Mouse (Mus musculus) layer of hippocampus, adult 9-10 months (tissue): ENCODE results near the gene Rdx.
"Not testable (repeated sequence)": the region's sequence is repeated elsewhere in the genome, so short reads cannot be mapped to it uniquely, and the experiment has no call there.

Experiments used
- DNase-seq: peaks from one replicate; pipeline ENCODE4 v3.0.0; 2022; ENCODE audit warnings: low spot score

Rdx gene

DNA sequence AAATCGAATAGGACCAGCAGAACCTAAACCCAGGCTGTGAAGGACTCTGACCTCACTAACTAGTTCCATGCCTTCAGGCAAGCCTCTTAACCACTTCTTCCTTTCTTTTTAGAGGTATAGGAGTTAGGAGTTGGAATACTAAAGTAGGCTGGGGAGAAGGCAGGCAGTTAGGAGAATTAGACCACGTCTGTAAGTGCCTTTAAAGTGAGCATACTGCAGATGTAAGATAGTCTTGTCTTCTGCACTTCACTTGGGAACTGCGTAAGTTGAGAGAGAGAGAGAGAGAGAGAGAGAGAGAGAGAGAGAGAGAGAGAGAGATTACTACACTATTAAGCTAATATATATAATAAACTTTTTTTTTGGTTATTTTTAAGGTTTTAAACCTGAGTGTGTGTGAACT lies 8.3 kb downstream of the Rdx start:
- DNase-seq = no peak

- DNase-seq = no peak
Measured at GRCm38 (mm10) chr9:52059788-52060187, 12.8 kb downstream of the Rdx start.

GRCm38 (mm10) chr9:52070052-52070451 lies 23.1 kb downstream of the Rdx start:
- DNase-seq = no peak

DNA sequence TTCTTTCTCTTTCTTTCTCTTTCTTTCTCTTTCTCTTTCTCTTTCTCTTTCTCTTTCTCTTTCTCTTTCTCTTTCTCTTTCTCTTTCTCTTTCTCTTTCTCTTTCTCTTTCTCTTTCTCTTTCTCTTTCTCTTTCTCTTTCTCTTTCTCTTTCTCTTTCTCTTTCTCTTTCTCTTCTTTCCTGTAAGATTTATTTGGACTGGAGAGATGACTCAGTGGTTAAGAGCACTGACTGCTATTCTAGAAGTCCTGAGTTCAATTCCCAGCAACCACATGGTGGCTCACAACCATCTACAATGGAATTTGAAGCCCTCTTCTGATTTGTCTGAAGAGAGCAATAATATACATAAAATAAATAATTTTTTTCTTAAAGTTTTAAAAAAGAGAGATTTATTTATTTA lies 24.4 kb downstream of the Rdx start:
- DNase-seq = not testable (repeated sequence)

DNA sequence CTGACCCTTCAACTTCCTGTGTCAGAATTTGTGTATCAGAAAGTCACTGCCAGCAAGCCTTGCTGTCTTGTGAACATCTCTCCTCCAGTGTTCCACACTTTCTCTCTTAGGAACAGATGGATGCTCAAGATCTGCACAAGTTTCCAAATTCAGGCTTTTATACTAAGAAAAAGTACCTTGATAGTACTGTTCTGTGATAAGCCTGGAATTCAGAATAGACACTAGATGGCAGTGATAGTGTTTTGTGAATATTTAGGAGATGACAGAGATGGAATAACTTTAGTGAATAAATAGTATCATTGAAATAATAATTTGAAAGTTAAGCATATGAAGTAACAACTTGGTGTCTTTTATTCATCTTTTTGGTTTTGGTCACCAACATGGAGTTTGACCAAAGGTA lies 25.2 kb downstream of the Rdx start:
- DNase-seq = no peak

- no peak for DNase-seq
Measured at GRCm38 (mm10) chr9:52076089-52076488, 29.1 kb downstream of the Rdx start.

GRCm38 (mm10) chr9:52077692-52078091 lies 30.7 kb downstream of the Rdx start:
- no peak for DNase-seq

GRCm38 (mm10) chr9:52081979-52082378 lies 35.0 kb downstream of the Rdx start:
- DNase-seq = no peak

DNA sequence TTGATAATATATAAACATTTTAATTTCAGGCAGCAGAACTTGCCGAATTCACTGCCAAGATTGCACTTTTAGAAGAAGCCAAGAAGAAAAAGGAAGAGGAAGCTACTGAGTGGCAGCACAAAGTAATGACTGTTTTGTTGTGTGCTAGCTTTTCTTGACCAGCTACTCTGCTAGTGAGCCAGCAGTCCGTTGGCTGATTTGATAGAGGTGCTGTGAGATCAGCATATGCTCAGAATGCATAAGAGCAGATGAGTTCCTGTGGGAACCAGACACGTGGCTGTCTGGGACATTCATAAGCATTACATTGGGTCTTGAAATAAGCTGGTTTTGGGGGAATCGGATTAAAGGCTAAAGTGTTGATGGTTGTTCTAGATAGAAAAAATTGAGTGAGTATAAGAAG lies 35.4 kb downstream of the Rdx start:
- no peak for DNase-seq

GRCm38 (mm10) chr9:52091752-52092151 lies 44.8 kb downstream of the Rdx start:
- no peak for DNase-seq

DNA sequence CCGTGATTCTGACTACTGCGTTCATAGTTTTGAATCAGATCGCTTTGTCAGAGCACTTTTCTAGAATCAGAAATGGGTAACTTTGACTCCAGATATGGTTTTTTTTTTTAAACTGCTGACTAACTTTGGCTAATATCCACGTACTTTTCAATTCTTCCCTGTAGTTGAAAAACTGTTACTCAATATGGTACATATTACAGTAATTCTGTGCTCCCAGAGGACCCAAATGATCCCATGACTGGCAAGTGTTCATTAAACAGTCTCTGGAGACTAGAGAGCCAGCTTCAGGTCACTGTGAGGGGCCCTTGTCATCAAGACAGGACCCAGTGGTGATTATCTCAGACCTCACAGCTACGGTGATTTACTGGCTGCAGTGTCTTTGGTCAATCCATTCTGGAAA lies 45.3 kb downstream of the Rdx start:
- DNase-seq = no peak

GRCm38 (mm10) chr9:52093108-52093507 lies 46.1 kb downstream of the Rdx start:
- DNase-seq = no peak

DNA sequence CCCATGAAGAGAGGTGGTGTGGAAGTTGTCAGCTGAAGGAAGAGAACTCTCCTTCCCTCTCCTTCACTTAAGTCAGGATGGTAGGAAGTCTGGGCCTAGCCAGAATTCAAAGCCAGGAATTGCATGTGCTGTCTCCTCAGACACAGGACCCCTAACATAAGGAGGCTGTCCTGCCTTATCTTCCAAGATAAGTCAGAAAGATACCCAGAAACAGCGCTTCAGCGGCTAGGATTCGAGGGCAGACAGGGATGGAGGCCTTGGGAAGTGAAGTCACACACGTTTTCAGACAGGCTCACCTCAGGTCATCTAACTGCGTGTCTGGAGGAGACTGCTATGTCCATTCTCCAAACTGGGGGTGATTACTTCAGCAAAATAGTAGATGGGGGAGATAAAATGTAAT lies 47.0 kb downstream of the Rdx start:
- DNase-seq = no peak

- DNase-seq = no peak
Measured at GRCm38 (mm10) chr9:52094471-52094980, 47.6 kb downstream of the Rdx start.

- no peak for DNase-seq
Measured at GRCm38 (mm10) chr9:52095666-52096065, 48.7 kb downstream of the Rdx start.

DNA sequence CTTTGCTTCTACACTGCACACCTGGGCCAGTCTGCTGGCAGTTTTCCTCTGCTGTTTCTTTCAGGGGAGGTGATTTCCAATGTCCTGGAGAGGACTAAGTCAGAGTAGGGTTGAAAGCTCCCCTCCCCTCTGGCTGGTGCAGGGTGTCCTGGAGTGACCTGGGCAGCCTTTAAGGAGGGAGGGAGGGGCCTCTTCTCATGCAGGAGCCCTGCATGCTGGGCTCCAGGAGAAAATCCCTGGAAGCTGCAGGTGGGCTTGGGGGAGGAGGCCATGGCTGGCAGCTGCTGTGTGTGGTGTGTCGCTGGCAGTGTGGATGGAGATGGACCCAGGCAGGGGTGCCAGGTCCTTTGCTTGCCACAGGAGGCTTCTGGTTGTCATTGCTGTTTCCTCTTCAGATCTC lies 50.4 kb downstream of the Rdx start:
- no peak for DNase-seq

DNA sequence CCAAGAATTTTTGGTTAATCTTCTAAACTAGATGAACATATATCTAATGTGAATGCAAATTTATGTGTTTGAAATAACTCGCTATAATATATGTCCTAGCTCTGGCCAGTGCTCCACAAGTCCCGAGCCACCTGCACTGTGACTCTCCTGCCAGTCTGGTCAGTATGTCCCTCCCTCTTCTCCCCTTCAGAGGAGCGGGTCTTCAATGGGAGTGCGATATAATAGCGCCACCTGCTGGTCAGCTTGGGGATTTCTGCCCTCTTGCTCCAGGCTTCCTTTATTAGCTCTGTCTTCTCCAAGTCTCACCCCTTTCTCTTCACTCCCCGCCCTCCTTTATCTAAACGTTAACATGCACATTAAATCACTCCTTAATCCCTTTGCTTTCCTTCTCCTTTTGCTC lies 51.6 kb downstream of the Rdx start:
- peak; percentile 75 for DNase-seq

DNA sequence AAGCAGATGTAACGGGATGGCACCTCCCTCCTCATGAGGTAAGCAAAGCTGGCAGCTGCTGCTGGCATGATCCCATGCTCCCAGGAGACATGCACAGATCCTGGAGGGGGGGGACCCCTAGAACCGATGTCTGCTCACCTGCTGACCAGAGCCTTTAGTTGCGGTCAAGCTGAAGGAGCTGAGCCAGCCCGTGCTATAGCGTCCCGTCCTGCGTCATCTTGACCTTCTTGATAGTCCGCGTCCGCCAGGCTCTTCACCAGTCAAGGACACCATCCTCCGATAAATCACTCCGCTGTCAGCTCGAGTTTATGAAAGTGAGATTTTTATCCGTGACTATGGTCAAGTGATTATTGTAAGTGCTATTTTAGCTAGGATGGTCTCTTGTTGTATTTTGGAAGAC lies 53.5 kb downstream of the Rdx start:
- no peak for DNase-seq

DNA sequence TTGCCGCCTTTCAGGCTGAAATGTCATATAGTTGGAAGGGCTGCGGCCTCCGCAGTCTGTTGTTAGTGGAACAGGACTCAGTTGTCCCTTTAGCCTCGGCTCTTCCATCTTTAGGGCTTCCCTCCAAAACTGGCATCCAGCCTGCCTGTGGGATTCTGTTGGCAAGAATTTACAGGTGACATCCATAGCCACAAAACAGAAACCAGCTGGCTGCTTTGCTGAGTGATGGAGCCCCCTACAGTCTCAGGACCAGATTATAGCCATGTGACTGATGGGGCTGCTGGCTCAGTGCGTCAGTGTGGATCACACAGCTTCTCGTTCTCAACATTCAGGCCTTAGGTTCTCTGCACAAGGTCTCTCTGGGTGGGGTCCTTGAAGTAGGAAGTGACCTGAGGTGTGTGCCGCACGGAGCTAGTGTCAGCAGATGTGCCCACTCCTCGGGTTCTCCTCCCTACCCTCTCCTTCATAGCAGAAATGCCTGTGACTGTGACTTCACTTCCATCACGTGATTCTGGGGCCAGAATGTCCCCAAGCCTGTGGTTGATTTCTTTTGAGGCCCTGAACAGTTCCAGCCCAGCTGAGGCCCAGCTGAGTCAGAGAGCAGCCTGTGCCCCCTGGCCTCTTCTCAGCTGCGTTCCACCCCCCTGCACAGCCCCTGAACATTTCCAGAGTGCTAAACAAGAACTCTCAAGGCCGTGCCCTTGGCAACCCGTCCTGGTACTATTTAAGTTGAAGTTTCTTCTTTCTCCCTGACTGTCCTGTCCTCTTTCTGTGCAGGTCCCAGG lies 55.3 kb downstream of the Rdx start:
- DNase-seq = no peak

GRCm38 (mm10) chr9:52103448-52104224 lies 56.7 kb downstream of the Rdx start:
- DNase-seq = no peak

GRCm38 (mm10) chr9:52104225-52104615 lies 57.2 kb downstream of the Rdx start:
- no peak for DNase-seq

- no peak for DNase-seq
Measured at GRCm38 (mm10) chr9:52105423-52105822, 58.5 kb downstream of the Rdx start.

GRCm38 (mm10) chr9:52107161-52107560 lies 60.2 kb downstream of the Rdx start:
- no peak for DNase-seq
